Mouse (Mus musculus) stomach, embryonic 16.5 days (tissue): Measurements from ENCODE around the gene Fcer1g. TPM values are rescaled to one million over a fixed set of nuclear protein-coding genes. Genes with fewer than 3 reads are reported as not detected.
A peak's percentile ranks its signal among the peaks of the same experiment; 100 is the strongest.

ENCODE experiments used
- ATAC-seq: fragments of 200-750 bp; cut with Nextera tagmentation; 2 replicates; pipeline ENCODE4 v1.8.0; 2017; ENCODE audit warnings: moderate number of reproducible peaks, moderate TSS enrichment; ENCODE audit not compliant: insufficient read depth, low FRiP score
- H3K27ac ChIP-seq: fragments of 300-500 bp; sonication (generic); 2 replicates; pipeline ENCODE4 v1.5.1; 2014; ENCODE audit warnings: low read length
- H3K27me3 ChIP-seq: fragments of 300-500 bp; sonication (generic); 2 replicates; pipeline ENCODE4 v1.6.1; 2014; ENCODE audit warnings: low read length, control low read depth, mixed read lengths; ENCODE audit not compliant: control insufficient read depth, insufficient read depth
- H3K36me3 ChIP-seq: fragments of 300-500 bp; sonication (generic); 2 replicates; pipeline ENCODE4 v1.6.1; 2014; ENCODE audit warnings: low read length; ENCODE audit not compliant: control insufficient read depth, insufficient read depth
- H3K4me1 ChIP-seq: fragments of 300-500 bp; sonication (generic); 2 replicates; pipeline ENCODE4 v1.6.1; 2014; ENCODE audit warnings: low read length, control low read depth, mixed read lengths; ENCODE audit not compliant: control insufficient read depth, insufficient read depth
- H3K4me2 ChIP-seq: fragments of 300-500 bp; sonication (generic); 2 replicates; pipeline ENCODE4 v1.6.1; 2014; ENCODE audit warnings: low read depth, low read length, mixed read lengths
- H3K4me3 ChIP-seq: fragments of 300-500 bp; sonication (generic); replicated peaks from 2 replicates; pipeline ENCODE4 v1.5.1; 2014; ENCODE audit warnings: mild to moderate bottlenecking, low read length
- H3K9ac ChIP-seq: fragments of 300-500 bp; sonication (generic); 2 replicates; pipeline ENCODE4 v1.6.1; 2014; ENCODE audit warnings: low read length
- H3K9me3 ChIP-seq: fragments of 300-500 bp; sonication (generic); replicated peaks from 2 replicates; pipeline ENCODE4 v1.6.1; 2016; ENCODE audit warnings: low read length, control low read depth; ENCODE audit not compliant: control insufficient read depth
- WGBS: fragments of 180-500 bp; shearing (Covaris S2); extraction: QIAGEN DNeasy Blood & Tissue Kit; methylation state at CpG from one replicate; pipeline ENCODE4 v1.1.7; 2014; 5-methylcytosine and 5-hydroxymethylcytosine counted together
- polyA plus RNA-seq: library from polyadenylated mRNA; unstranded; fragments of >200 nt; fragmentation: Nextera tagmentation; extraction: Ambion mirVana; gene quantifications from 2 replicates; pipeline ENCODE4 v1.2.1, GENCODE M21; 2015

Fcer1g gene
- polyA plus RNA-seq, 1 experiment from 2014 or later: 77.1 TPM

- 92% methylated on average over 8 of the region's 8 CpGs for WGBS
- H3K36me3 ChIP-seq: peaks cover 26% of the 10 kb centered on the region
- no peak overlapping the region for H3K4me3 ChIP-seq
- H3K4me2 ChIP-seq: no peak overlapping the region
- ATAC-seq: no peak
- H3K4me1 ChIP-seq: peaks cover 16% of the 10 kb centered on the region
- no peak overlapping the region for H3K9ac ChIP-seq
- H3K27me3 ChIP-seq: no peaks in the 10 kb centered on the region
- H3K9me3 ChIP-seq: no peaks in the 10 kb centered on the region
- no peak overlapping the region for H3K27ac ChIP-seq
These were observed 44.3 kb upstream of the Fcer1g start for GRCm38 (mm10) chr1:171278436-171278835.

- H3K36me3 ChIP-seq: peaks cover 20% of the 10 kb centered on the region
- no peak overlapping the region for H3K9ac ChIP-seq
- peaks cover 16% of the 10 kb centered on the region for H3K4me1 ChIP-seq
- H3K4me2 ChIP-seq: no peak overlapping the region
- no peaks in the 10 kb centered on the region for H3K27me3 ChIP-seq
- no peaks in the 10 kb centered on the region for H3K9me3 ChIP-seq
- no peak for ATAC-seq
- no peak overlapping the region for H3K27ac ChIP-seq
- 82% methylated on average over 10 of the region's 10 CpGs for WGBS
- H3K4me3 ChIP-seq: no peak overlapping the region
These were observed 43.6 kb upstream of the Fcer1g start for GRCm38 (mm10) chr1:171277736-171278135.

DNA sequence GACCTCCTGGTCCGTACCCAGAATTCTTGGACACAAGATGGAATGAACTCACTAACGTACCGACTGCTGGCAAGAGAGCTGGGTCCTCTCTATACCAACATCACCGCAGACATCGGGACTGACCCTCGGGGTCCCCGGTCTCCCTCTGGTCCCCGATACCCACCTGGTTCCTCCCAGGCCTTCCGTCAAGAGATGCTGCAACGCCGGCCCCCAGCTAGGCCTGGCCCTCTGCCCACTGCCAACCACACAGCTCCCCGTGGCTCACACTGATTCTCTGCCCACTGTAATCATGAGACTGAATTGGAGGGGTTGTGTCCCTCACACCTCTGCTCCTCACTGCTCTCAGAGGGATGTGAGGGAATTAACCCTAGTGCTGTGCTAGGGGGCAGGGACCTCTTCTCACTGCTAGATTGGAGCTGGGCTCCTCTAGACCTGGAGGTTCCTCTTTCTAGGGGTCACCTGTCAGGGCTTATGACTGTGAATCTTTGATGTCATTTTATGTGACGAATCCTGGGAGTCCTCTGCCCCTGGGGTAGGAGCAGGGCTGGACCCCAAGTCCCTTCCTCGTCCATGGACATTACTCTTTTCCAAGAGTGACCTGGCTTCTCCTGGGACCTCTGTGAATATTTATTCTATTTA, 42.1 kb upstream of the Fcer1g start:
- Histone ChIP-seq H3K4me3 (no peak overlapping the region), H3K9me3 (no peaks in the 10 kb centered on the region), H3K27me3 (no peaks in the 10 kb centered on the region), H3K36me3 (peaks cover 18% of the 10 kb centered on the region), H3K9ac (no peak overlapping the region), H3K4me2 (no peak overlapping the region), H3K4me1 (peaks cover 13% of the 10 kb centered on the region), H3K27ac (no peak overlapping the region)
- no peak for ATAC-seq
- 88% methylated on average over 14 of the region's 14 CpGs for WGBS

GRCm38 (mm10) chr1:171275144-171275734, 41.1 kb upstream of the Fcer1g start:
- 79% methylated on average over 11 of the region's 11 CpGs for WGBS
- no peak overlapping the region for H3K9ac ChIP-seq
- no peak overlapping the region for H3K4me3 ChIP-seq
- H3K4me2 ChIP-seq: no peak overlapping the region
- H3K9me3 ChIP-seq: no peaks in the 10 kb centered on the region
- H3K36me3 ChIP-seq: peaks cover 18% of the 10 kb centered on the region
- no peak overlapping the region for H3K27ac ChIP-seq
- H3K27me3 ChIP-seq: no peaks in the 10 kb centered on the region
- peaks cover 18% of the 10 kb centered on the region for H3K4me1 ChIP-seq
- ATAC-seq: no peak

- Histone ChIP-seq H3K4me3 (no peak overlapping the region), H3K27ac (no peak overlapping the region), H3K27me3 (no peaks in the 10 kb centered on the region), H3K9me3 (no peaks in the 10 kb centered on the region), H3K9ac (no peak overlapping the region), H3K4me2 (no peak overlapping the region), H3K36me3 (peaks cover 18% of the 10 kb centered on the region), H3K4me1 (peaks cover 18% of the 10 kb centered on the region)
- WGBS: 86% methylated on average over 12 of the region's 12 CpGs
- ATAC-seq: no peak
These were observed 40.0 kb upstream of the Fcer1g start for GRCm38 (mm10) chr1:171274171-171274570.

- Histone ChIP-seq H3K27ac (no peak overlapping the region), H3K4me2 (peak overlapping the region; percentile 96), H3K4me3 (0 out of 2 replicates have a peak overlapping the region, but pooled peaks have one; percentile 94), H3K4me1 (peaks cover 18% of the 10 kb centered on the region), H3K36me3 (peaks cover 18% of the 10 kb centered on the region), H3K9ac (0 out of 2 replicates have a peak overlapping the region, but pooled peaks have one; percentile 45), H3K9me3 (no peaks in the 10 kb centered on the region), H3K27me3 (no peaks in the 10 kb centered on the region)
- 89% methylated on average over 3 of the region's 3 CpGs for WGBS
- no peak for ATAC-seq
These were observed 37.9 kb upstream of the Fcer1g start for GRCm38 (mm10) chr1:171272086-171272485.

DNA sequence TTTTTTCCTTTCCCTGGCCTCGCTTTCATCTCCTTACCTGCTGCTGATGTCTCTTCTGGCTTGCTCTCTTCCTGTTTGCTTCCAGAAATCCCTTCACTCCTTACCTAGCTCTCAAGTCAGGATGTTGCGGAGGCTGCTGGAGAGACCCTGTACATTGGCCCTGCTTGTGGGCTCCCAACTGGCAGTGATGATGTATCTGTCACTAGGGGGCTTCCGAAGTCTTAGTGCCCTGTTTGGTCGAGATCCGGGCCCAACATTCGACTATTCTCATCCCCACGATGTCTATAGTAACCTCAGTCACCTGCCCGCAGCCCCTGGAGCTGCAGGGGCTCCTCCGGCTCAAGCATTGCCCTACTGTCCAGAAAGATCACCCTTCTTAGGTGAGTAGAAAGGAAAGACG, 37.5 kb upstream of the Fcer1g start:
- no peaks in the 10 kb centered on the region for H3K9me3 ChIP-seq
- H3K27me3 ChIP-seq: no peaks in the 10 kb centered on the region
- peaks cover 18% of the 10 kb centered on the region for H3K36me3 ChIP-seq
- peak overlapping the region; percentile 45; the same call in 1 of the 2 replicates for H3K9ac ChIP-seq
- H3K27ac ChIP-seq: no peak overlapping the region
- H3K4me1 ChIP-seq: peaks cover 18% of the 10 kb centered on the region
- peak overlapping the region; percentile 96 for H3K4me2 ChIP-seq
- H3K4me3 ChIP-seq: peak overlapping the region; percentile 94
- no peak for ATAC-seq
- WGBS: 53% methylated on average over 10 of the region's 10 CpGs

DNA sequence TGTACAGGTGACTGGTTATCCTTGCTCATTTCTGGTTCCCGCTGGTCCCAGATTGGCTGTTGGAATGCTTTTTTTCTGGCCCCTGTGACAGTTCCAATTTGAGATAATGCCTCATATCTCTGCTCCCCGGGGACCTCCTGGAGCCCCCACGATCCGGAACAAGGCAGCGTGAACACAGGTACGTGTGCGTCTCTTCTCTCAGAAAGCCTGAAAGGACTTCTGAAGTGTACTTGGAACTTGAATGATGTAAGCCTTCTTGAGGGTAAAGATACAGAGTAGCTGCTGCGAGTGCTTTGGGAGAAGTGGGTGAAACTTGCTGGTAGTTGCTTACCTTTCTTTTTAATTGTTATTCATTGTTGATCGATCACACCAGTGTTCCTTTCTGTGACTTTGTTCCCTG, 37.0 kb upstream of the Fcer1g start:
- H3K27me3 ChIP-seq: no peaks in the 10 kb centered on the region
- H3K36me3 ChIP-seq: peaks cover 16% of the 10 kb centered on the region
- peak overlapping the region; percentile 94 for H3K4me3 ChIP-seq
- H3K27ac ChIP-seq: peak overlapping the region; percentile 91
- peak overlapping the region; percentile 82 for H3K9ac ChIP-seq
- H3K4me1 ChIP-seq: peaks cover 18% of the 10 kb centered on the region
- H3K4me2 ChIP-seq: peak overlapping the region; percentile 96
- 35% methylated on average over 9 of the region's 9 CpGs for WGBS
- no peaks in the 10 kb centered on the region for H3K9me3 ChIP-seq
- no peak for ATAC-seq

DNA sequence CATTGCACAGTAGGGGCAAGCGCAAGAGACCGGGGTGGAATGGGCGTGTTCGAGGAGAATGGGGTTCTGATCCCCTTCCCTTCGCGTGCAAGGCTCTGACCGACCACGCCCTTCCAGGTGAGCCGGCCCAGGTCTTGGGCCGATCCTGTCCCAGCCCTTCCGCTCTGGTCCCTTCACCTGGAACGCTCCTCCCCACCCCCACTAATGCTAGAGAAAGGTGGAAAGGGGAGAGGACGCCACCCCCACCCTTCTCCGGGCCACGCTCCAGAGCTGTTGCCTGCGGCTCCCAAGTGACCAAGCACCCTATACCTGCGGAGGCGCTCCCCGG, 36.4 kb upstream of the Fcer1g start:
- Histone ChIP-seq H3K4me3 (peak overlapping the region; percentile 94), H3K27me3 (no peaks in the 10 kb centered on the region), H3K4me2 (peak overlapping the region; percentile 96), H3K27ac (peak overlapping the region; percentile 91), H3K4me1 (peaks cover 18% of the 10 kb centered on the region), H3K9ac (peak overlapping the region; percentile 82), H3K9me3 (no peaks in the 10 kb centered on the region), H3K36me3 (peaks cover 10% of the 10 kb centered on the region)
- WGBS: 1% methylated on average over 18 of the region's 19 CpGs
- peak; percentile 88 for ATAC-seq
